Mouse (Mus musculus) embryonic fibroblast, embryonic 13.5 days (primary cell): ENCODE data around the gene Rnf25.

ENCODE experiments used
- CTCF ChIP-seq: IDR thresholded peaks from 2 replicates; pipeline ENCODE4 v1.5.1; 2011; ENCODE audit warnings: mild to moderate bottlenecking, control low read depth, low read length, moderate library complexity, borderline replicate concordance; ENCODE audit not compliant: insufficient read depth
- POLR2A ChIP-seq: IDR thresholded peaks from 2 replicates; pipeline ENCODE4 v1.6.1; 2011; ENCODE audit warnings: low read depth, mild to moderate bottlenecking, control low read depth, low read length, moderate library complexity

GRCm38 (mm10) chr1:74624183-74624582, 23.0 kb upstream of the Rnf25 start:
- no peak for TF ChIP-seq POLR2A
- TF ChIP-seq CTCF: no peak
